Mouse (Mus musculus): ENCODE results near the gene Gnai2.

Gnai2 gene

DNA sequence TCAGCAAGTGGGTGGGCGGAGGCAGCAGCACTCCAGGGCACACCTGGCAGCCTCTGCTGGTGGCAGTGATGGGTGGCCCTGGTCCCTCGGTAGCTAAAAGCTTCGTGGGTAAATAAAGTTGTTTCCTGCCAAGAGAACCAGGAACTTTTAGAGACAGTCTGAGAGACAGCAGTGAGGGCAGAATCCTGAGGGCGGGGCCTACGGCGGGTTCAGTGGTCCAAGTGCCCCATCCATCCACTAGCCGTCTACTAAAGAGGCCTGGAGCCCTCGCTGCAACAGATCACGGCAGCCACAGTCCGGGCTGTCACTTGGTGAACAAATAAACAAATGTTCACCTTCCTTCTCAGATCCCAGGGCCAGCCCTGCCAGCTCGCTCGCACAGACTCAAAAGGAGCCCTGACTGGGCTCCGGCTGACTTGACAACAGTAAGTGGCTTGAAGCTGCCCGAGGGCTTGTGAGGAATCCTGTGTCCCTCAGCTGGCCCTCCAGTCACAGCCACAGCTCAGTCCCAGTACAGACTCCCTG is 5.2 kb downstream of the Gnai2 start:
- no peak for DNase-seq

DNA sequence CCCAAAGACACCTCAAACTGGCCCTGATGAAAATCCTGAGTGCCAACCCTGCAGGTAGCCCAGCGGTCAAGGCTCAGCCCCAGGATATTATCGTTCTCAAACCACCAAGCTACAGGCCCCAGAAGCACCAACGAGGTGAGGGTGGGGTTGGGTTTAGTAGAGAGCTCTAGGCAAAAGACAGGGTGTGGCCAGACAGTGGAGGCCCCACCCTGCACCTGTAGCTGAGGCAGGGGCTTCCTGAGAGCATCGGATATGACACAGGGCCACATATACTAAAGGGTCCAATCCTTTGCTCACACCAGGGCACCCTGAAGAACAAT is 5.8 kb downstream of the Gnai2 start:
- no peak for DNase-seq

DNA sequence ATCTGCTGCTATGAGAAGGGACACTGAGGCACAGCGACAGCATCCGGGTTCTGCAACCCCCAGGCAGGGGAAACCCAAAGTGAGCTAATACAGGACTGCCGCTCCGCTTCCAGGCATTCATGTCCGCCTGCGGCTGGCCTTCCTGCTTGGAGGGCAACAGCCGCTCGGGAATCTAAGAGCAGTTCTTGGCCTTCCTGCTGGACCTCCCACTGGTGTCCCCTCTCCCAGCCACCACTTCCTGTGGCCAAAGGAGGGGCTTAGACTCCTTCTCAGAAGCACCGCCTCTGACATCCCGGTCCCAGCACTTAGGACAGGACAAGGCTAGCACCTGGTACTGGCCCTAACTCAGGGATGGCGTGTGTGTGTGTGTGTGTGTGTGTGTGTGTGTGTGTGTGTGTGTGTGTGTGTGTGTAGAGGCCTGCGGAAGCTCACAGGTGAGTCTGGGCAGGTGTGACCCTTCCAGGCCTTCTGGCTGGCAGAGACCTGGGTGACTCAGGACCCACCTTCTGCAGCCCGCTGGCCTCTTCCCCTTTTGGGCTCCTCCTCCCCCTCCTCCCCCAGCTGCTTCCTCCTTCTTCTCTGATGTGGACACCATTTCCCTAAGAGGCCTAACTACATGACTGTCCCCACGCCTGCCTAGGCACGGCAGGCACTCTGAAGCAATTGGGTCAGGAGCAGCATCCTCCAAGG is 6.3 kb downstream of the Gnai2 start:
- DNase-seq, result peak; percentile 72

DNA sequence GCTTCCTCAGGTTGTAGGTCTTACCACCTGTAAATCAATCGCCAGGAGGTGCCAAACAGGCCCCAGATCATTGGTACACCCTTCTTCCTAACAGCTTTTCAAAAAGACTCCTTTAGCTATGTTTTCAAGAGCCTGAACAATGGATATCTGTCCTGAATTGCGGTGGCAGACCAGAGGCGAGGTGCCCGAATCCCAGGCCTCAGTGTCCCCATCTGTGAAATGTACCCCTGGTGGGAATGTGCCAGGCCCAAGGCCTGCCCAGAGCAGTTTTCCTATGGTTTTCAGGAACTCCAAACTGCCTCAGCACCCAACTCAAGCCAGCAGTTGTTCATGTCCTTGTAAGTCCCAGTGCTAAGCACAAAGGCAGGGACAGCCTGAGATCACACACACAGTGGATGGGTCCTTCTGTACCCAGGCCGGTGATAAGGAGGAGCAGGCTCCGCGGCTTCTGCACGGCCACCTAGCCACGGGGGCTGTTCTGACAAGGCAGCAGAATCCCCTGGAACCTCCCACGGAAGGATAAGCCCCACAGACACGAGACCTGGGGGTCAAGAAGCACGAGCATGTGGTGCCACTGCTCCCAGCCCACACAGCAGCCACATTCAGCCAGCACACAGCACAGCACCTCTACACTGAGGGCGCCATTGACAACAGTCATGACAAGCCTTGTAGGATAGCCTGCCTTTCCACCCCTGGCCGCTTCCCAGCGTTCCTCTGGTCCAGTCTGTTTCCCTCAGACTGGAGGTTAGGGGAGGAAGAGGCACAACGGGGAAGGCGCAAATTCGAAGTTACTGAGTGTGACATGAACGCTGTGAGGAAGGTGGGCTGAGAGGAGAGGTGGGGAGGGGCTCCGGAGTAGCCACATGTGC is 7.5 kb downstream of the Gnai2 start:
- DNase-seq, result no peak

DNA sequence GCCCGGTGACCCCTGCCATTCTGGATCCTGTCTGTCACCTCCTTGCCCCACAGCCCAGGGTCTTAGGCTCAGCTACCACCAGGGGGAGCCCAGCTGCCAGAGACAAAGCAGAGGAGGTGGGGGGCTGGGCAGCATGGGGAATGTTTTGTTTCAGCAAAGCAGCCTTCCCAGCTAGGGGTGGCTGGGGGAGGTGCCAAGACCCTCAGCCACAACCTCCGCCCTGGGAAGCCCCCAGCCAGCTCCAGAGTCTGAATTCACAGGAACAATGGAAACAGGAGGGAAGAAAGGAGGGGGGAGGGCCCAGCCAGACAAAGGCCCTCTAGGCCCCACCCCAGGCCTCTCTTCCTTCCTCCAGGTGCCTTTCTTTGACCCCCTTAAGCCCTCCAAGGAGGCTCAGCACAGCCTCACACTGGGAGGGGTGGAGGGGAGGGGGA is 8.3 kb downstream of the Gnai2 start:
- peak; percentile 83 for DNase-seq

DNA sequence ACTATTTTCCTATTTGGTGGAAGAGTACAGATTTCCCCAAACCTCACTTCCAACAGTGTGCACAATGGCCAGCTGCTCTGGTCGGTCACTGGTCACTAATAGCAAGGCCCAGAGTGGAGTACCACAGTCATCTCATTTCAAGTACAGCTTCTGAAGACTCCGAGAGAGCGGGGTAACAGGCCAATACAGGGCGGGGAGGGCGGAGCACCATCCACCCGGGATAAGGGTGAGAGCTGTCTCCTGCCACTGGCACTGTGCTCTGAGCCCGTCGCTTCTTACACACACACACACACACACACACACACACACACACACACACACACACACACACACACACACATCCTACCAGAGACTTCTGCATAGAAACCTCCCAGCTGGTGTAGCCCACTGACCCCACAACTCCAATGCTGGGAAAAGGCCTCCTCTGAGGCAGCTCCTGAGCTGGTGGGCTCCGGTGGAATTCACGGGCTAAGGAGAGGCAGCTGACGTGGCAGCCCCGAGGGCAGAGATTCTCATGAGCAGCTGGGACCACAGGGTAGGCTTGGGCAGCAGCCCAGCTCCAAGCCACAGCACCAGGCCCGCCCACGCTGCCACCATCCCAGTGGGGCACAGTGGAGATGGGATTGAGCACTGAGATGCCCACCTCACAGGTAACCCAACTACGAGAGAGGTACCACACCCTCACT is 8.9 kb downstream of the Gnai2 start:
- no peak for DNase-seq

DNA sequence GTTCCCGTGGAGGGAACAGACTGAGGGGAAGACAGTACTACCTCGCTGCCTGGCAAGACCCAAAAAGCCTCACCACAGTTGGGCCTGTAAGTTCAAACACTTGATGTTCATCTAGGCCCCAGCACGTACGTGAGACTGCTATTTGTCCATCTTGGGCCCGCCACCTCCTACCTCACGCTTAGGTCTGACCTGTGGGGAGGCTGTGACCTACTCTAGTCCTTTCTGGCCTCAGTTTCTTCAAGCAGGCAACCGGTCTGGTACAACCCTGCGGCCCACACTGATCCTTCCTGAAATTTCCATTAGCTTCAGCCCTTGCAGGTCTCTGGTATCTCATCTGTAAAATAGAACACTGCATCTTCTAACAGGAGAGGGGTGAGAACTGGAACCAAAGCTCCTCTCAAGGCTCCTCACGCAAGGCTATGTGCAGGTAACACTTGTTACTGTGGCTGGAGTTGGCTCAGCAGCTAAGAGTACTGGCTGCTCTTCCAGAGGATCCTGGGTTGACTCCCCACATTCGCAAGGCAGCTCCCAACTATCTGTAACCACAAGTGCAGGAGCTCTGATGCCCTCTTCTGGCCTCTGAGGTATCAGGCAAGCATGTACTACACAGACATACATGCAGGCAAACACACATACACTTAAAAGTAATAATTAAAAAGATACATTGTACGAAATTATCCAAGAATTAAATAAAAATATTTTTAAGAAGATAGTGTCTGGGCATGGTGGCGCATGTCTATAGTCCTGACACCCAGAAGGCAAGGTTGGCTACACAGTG is 9.6 kb downstream of the Gnai2 start:
- no peak for DNase-seq

DNA sequence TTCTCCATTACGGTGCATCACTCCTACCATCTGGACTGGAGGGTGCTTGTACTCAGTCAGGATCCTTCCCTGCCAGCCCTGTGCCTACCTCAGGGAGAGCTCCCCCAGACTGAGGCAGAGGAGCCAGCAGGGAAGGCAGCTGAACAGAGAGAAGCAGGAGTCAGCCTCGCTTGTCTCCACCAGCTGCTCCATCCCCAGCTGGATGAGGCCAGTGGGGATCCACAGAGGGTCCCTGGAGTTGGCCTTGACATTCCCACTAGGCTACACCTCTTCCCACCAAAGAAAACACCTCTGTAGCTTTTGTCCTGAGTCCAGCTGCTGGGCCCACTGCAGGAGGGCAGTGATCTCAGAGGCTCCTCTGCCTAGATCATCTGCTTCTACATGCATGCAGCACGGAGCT is 10.2 kb downstream of the Gnai2 start:
- no peak for DNase-seq

DNA sequence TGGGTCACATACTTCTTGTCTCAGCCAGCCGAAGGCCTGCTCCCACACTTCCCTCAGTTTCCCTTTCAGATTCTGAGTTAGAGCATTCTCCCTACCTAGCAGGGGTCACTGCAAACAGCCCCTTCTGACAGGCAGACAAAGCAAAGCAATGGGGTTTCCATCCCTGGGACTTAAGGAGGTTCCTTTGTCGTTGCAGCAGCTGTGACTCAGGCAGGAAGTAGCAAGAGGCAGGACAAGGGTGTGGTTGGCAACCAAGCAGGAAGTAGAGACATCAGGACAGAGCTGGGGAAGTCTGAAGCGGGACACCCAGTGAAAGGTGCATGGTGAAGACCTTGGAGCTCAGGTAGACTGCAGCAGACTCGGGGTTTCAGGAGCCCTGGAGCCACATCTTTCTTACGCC is 10.6 kb downstream of the Gnai2 start:
- peak; percentile 54 for DNase-seq

DNA sequence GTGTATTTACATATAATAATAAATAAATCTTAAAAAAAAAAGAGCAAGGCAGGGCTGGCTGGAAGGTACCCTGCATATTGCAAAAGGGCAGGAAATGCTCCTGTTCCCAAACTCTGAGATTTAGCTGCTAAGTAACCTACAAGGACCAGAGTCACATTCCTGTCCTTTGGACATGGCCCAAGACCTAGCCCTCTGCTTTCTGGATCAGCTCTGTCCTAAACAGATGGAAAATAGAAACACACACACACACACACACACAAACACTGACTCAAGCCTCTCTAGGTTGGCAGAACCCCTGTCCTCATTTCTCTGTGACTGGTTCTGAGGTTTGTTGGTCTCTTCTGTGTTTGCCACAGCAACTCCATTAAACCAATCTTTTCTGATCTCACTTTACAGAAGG is 14.2 kb downstream of the Gnai2 start:
- no peak for DNase-seq

DNA sequence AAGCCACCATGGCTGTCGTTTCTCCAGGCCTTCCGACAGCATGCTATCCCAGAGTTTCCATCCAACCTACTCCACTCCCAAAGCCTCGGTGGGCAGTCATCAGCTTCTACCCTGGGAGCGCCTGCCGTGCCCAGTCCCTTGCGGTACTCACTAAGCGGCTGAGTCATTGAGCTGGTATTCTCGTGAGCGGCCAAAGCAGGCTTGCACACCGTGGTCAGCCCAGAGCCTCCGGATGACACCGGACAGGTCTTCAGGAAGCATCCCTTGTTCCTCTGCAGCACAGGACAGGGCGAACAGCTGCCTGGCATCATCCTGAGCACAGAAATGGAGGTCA is 15.7 kb downstream of the Gnai2 start:
- DNase-seq, result peak; percentile 41

DNA sequence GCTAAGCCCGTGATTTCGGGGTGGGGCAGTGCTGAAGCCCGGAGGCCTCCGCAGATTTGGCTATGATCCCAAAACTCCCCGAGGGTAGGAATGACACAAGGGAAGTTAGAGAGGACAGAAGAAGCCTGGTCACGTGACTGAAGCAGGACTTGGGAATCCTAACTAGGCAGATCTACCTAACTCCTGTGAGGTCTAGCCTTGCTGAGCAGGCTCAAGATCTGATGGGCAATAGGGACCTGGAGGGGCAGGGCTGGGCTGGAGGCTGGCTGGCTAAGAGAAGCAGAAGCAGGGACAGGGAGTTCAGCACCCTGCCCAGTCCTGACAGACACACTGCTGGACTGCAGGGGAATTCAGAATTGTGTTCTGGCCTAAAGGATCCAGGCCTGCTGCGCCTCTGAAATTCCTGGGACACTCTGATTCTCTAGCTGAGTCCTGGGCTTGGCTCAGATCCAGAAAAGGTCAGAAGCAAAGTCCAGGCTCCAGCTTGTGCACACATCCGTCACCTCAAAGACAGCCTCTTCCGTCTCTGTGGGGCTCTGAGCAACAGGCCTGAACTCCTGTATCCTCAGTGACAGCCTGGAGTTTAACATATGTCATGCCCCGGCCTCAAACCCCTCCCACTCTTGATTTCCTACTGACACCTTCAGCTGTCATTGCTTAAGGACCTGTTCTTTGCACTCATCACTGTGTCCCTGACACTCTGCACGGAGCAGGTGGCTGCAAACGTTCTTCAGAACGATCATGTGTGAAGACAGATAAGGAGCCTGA is 16.2 kb downstream of the Gnai2 start:
- DNase-seq, result peak; percentile 93

DNA sequence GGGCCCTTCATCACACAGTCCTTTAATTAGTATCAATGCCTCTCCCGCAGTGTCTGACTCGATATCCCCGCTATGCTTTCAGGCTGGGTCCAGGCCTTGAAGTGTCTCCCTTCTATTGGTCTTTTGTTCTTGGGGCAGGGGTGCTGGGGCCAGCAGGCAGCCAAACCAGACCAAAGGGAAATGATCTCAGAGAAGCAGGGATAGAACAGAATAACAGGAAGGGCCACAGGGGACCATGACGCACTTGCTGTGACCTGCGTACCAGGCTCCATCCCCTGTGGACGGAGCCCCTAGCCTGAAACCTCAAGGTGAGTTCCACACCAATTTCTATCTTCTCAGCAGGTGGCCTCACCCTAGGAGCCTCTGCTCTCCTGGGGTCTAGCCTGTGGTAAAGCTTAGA is 17.1 kb downstream of the Gnai2 start:
- DNase-seq, result no peak

DNA sequence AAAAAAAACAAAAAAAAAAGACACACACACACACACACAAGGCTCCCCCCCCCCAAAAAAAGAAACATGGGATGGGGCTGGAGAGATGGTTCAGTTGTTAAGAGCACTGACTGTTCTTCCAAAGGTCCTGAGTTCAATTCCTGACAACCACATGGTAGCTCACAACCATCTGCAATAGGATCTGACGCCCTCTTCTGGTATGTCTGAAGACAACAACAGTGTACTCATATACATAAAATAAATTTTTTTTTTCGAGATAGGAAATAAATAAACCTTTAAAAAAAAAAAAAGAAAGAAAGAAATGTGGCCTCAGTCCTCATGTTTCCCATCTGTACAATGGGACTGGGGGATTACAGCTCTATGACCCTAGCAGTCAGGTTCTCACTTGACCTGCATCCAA is 17.7 kb downstream of the Gnai2 start:
- no peak for DNase-seq

DNA sequence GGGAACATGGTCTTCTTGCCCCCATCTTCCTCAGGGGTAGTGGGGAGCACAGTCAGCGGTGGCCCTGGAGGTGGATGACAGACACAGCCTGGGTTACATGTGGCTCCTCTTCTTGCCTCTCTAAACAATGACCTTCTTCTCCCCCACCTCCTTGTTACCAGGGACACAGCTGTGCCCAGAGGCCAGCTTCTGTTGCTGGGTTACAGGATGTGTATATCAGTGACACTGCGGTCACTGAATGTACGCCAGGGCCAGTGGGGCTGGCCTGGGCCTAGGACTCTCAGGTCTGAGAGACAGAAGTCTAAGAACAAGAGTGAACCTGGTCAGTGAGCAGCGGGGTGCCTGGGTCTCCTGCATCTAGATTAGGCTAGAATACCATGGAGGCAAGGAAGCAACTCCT is 20.1 kb downstream of the Gnai2 start:
- DNase-seq, result no peak

DNA sequence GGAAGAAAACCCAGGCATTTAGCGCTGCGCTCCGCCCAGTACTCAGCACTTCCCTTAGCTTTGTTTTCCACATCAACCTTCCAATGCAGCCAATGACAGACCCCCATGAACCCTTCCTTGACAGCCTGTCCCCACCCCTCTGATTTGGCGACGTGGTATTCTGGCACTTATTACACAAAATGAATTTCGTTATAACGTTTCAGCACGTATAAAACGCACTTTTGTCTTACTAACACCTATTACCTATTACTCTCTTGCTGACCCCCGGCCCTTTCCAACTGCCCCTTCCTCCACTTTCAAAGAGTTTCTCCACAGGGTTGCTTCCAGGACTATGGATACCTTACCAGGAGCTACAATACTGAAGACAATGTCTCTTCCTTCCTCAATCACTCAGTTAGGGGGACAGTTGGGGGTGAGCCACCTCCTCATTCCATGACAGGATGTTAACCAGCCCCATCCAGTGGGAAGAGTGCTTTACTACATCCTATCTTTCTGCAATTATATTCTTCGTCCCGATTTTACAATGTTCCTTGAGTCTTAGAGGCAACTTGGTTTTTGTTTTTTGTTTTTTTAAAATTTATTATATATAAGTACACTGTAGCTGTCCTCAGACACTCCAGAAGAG is 22.1 kb downstream of the Gnai2 start:
- no peak for DNase-seq

DNA sequence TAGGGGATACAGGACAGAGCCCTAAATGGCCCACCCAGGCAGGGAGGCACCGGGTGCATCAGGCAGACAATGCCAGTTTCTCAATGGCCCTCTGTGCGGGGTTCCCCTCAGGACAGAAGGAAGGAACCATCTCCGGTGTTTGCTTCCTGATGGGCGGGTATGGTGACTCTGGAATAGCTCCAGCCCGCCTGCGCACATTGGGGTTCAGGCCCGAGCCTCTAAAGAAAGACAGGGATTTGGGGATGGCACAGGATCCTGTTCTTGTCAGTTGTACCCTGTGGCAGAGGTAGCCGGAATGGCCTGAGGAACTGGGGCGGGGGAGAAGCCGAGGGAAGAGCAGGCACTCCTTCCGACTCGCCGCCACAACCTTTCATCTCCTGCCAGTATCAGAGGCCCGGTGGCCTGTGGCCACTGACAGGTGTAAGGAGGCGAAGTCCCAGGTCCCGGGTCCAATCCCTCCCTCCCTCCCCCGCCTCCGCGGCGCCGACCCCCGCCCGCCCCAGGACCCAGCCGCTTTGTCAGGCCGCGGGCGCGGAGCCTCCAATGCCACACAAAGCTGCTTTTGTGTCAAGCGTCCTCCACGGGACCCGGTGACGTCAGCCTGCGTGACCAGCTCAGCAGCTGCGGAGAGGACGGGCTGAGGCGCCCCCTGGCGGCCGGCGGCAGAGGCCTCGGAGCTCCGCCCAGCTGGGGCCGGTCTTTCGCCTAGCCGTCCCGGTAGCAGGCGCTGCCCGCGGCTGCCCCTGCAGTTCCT is 22.8 kb downstream of the Gnai2 start:
- peak; percentile 98 for DNase-seq

DNA sequence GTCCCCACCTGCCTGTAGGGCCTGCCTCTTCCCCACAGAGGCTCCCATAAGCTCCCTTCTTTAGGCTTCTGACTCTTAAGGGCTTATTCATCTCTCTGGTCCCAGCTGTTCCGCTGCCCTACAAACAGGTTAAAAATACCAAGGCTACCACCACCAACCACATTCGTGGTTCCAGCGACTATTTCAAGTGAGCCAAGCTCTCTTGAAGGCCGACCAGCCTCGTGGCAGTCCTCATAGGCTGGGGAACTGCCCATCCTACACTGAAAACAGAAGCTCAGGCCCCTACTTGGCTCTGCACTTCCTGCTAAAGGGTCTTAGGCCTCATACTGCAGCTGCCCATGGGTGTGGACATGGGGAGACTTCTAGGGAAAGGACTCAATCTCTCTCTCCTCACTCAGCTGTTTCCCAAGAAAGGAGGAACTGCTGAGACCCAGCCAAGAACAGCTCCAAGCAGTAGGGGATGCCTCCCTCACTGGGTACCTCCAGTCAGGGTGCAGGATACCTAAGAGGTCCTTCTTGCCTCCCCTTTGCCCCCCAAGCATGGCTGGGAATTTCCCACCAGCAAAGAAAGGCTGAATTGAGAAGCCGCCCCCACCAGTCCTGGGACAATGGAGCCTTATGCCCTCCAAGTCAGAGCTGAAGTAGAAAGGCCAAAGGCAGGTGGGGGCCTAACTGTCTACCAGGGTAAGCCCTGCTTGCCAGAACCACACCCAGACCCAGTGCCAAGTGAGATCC is 23.5 kb downstream of the Gnai2 start:
- DNase-seq, result no peak

DNA sequence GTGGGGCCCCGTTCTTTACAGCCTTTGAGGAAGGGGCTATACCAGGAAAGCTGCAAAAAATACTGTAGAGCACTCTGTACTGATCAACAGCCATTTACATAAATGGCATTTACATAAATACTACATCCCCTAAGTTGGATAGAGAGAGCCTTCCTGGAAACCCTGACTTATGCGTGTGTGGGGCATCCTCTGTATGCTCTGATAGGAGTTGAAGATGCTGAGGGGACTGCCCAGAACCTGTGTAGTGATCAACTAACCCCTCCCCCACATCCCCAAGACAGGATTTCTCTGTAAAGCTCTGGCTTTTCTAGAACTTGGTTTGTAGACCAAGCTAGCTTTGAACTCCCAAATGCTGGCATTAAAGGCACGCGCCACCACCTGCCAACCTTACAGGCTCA is 25.7 kb downstream of the Gnai2 start:
- no peak for DNase-seq

DNA sequence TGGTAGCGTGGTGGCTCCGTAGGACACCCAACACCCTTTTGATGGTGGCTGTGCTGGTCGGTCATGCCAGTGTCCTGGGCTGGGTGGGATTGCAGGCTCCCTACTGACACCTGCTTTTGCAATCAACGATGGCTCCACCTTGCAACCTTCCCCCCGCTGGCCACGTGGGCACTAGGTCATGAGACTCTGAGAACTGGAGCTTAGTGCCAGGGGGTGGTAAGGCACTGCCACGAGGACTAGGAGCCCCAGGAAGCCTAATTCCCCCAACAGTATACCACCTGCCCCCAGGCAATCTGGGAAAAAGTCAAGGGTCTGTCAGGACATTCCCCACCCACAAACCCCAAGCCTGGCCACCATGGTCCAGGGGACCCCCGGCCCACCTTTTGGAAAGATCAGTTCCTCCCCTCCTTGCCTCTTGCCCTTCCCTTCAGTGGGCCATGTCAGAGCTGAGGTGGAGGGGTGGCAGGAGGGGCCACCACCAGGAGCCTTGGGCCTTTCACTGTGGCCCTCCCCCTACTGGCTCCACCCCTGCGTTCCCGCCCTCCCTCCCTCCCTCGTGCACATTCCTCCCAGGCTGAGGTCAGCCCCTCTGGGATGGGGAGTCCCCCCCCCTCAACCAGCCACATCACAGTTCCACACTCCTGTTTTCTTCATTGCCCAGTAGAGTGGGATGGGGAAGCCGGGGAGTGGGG is 26.3 kb downstream of the Gnai2 start, which contains the start of gene Sema3b:
Gene Sema3b, minus strand, starts transcription at position 489 of the 692 bp plus-strand sequence.
- DNase-seq, result no peak
